Mouse (Mus musculus) erythroblast, embryonic 14.5 days (primary cell): ENCODE results near the gene Vdr. TPM values are rescaled to one million over a fixed set of nuclear protein-coding genes. Genes with fewer than 3 reads are reported as not detected.

Experiments used
- H3K27me3 ChIP-seq: 2 replicates; pipeline ENCODE4 v1.6.1; 2012; ENCODE audit warnings: inconsistent platforms; ENCODE audit not compliant: control insufficient read depth
- H3K36me3 ChIP-seq: 2 replicates; pipeline ENCODE4 v1.6.1; 2012; ENCODE audit warnings: mild to moderate bottlenecking, inconsistent platforms; ENCODE audit not compliant: control insufficient read depth
- H3K4me1 ChIP-seq: 2 replicates; pipeline ENCODE4 v1.6.1; 2012; ENCODE audit warnings: inconsistent platforms; ENCODE audit not compliant: control insufficient read depth
- H3K4me3 ChIP-seq: replicated peaks from 2 replicates; pipeline ENCODE3; 2012; ENCODE audit warnings: moderate library complexity, mild to moderate bottlenecking, inconsistent platforms
- H3K9me3 ChIP-seq: 2 replicates; pipeline ENCODE4 v1.6.1; 2012; ENCODE audit warnings: low read length, inconsistent platforms, mixed read lengths; ENCODE audit not compliant: control insufficient read depth
- GATA1 ChIP-seq: IDR thresholded peaks from 2 replicates; pipeline ENCODE4 v1.6.1; 2012; ENCODE audit warnings: low read length, inconsistent platforms, mixed read lengths
- TAL1 ChIP-seq: IDR thresholded peaks from 3 replicates; pipeline ENCODE4 v1.6.1; 2012; ENCODE audit warnings: low read length, inconsistent platforms, mixed read lengths
- polyA plus RNA-seq: library from polyadenylated mRNA; stranded (reverse); fragments of >175 nt; gene quantifications from 2 replicates; pipeline ENCODE4 v1.2.3, GENCODE M21; 2012

The Vdr gene
- polyA plus RNA-seq, 1 experiment, result not detected

- Histone ChIP-seq H3K9me3 (no peaks in the 10 kb centered on the region), H3K4me1 (peaks cover 15% of the 10 kb centered on the region), H3K4me3 (no peak overlapping the region), H3K36me3 (no peaks in the 10 kb centered on the region), H3K27me3 (peaks cover 51% of the 10 kb centered on the region)
- TF ChIP-seq TAL1, result no peak
- TF ChIP-seq GATA1, result no peak
Observed at GRCm38 (mm10) chr15:97905281-97905680, 5.1 kb downstream of the Vdr start.

- peaks cover 46% of the 10 kb centered on the region for H3K27me3 ChIP-seq
- peaks cover 15% of the 10 kb centered on the region for H3K4me1 ChIP-seq
- H3K36me3 ChIP-seq, result no peaks in the 10 kb centered on the region
- TF ChIP-seq TAL1 (no peak), GATA1 (no peak)
- H3K9me3 ChIP-seq, result no peaks in the 10 kb centered on the region
- no peak overlapping the region for H3K4me3 ChIP-seq
Observed at GRCm38 (mm10) chr15:97904339-97904991, 6.0 kb downstream of the Vdr start.

GRCm38 (mm10) chr15:97903261-97904009 lies 7.0 kb downstream of the Vdr start:
- TF ChIP-seq GATA1 (no peak), TAL1 (no peak)
- Histone ChIP-seq H3K36me3 (no peaks in the 10 kb centered on the region), H3K9me3 (no peaks in the 10 kb centered on the region), H3K4me3 (no peak overlapping the region), H3K27me3 (peaks cover 36% of the 10 kb centered on the region), H3K4me1 (peaks cover 14% of the 10 kb centered on the region)

- H3K9me3 ChIP-seq, result no peaks in the 10 kb centered on the region
- peaks cover 12% of the 10 kb centered on the region for H3K27me3 ChIP-seq
- no peak overlapping the region for H3K4me3 ChIP-seq
- TF ChIP-seq GATA1, result no peak
- TF ChIP-seq TAL1, result no peak
- H3K4me1 ChIP-seq, result no peaks in the 10 kb centered on the region
- H3K36me3 ChIP-seq, result no peaks in the 10 kb centered on the region
Observed at GRCm38 (mm10) chr15:97900991-97901390, 9.4 kb downstream of the Vdr start.

- Histone ChIP-seq H3K4me1 (no peaks in the 10 kb centered on the region), H3K27me3 (peaks cover 8% of the 10 kb centered on the region), H3K9me3 (no peaks in the 10 kb centered on the region), H3K36me3 (no peaks in the 10 kb centered on the region), H3K4me3 (no peak overlapping the region)
- no peak for TF ChIP-seq GATA1
- TF ChIP-seq TAL1, result no peak
Observed at GRCm38 (mm10) chr15:97900336-97900912, 10.0 kb downstream of the Vdr start.

- Histone ChIP-seq H3K36me3 (no peaks in the 10 kb centered on the region), H3K4me1 (no peaks in the 10 kb centered on the region), H3K4me3 (no peak overlapping the region), H3K9me3 (no peaks in the 10 kb centered on the region), H3K27me3 (peaks cover 5% of the 10 kb centered on the region)
- no peak for TF ChIP-seq TAL1
- no peak for TF ChIP-seq GATA1
Observed at GRCm38 (mm10) chr15:97899714-97900113, 10.7 kb downstream of the Vdr start.

GRCm38 (mm10) chr15:97898791-97899190 lies 11.6 kb downstream of the Vdr start:
- Histone ChIP-seq H3K4me1 (no peaks in the 10 kb centered on the region), H3K4me3 (no peak overlapping the region), H3K27me3 (no peaks in the 10 kb centered on the region), H3K9me3 (no peaks in the 10 kb centered on the region), H3K36me3 (no peaks in the 10 kb centered on the region)
- TF ChIP-seq TAL1 (no peak), GATA1 (no peak)

GRCm38 (mm10) chr15:97896861-97897654 lies 13.4 kb downstream of the Vdr start:
- no peak overlapping the region for H3K4me3 ChIP-seq
- H3K27me3 ChIP-seq, result no peaks in the 10 kb centered on the region
- H3K4me1 ChIP-seq, result peaks cover 2% of the 10 kb centered on the region
- no peaks in the 10 kb centered on the region for H3K36me3 ChIP-seq
- TF ChIP-seq GATA1 (no peak), TAL1 (no peak)
- no peaks in the 10 kb centered on the region for H3K9me3 ChIP-seq

- H3K4me3 ChIP-seq, result no peak overlapping the region
Observed at GRCm38 (mm10) chr15:97896347-97896746, 14.1 kb downstream of the Vdr start.

More at GRCm38 (mm10) chr15:97896347-97896746, 14.1 kb downstream of the Vdr start:
- Histone ChIP-seq H3K9me3 (no peaks in the 10 kb centered on the region), H3K27me3 (no peaks in the 10 kb centered on the region), H3K4me1 (peaks cover 2% of the 10 kb centered on the region), H3K36me3 (no peaks in the 10 kb centered on the region)
- TF ChIP-seq GATA1, result no peak
- TF ChIP-seq TAL1, result no peak
